Mouse (Mus musculus): ENCODE data around the gene Acadl. TPM values are rescaled to one million over a fixed set of nuclear protein-coding genes. Genes with fewer than 3 reads are reported as not detected.
A peak's percentile ranks its signal among the peaks of the same experiment; 100 is the strongest.

Gene Acadl
- polyA plus RNA-seq, 1 experiment from 2014 or later: 40.7 TPM

GRCm38 (mm10) chr1:66814756-66815155 lies 48.3 kb downstream of the Acadl start:
- WGBS: 38% methylated on average over 8 of the region's 8 CpGs
- Histone ChIP-seq H3K9me3 (ENCODE audit: control insufficient read depth, low read length) (no peaks in the 10 kb centered on the region), H3K4me3 (ENCODE audit: low read depth, low read length) (no peak overlapping the region), H3K9ac (replicated peaks; ENCODE audit: low read depth, low read length) (no peak overlapping the region), H3K4me2 (ENCODE audit: low read depth, low read length) (peak overlapping the region; percentile 31), H3K4me1 (ENCODE audit: control insufficient read depth, insufficient read depth, low read length) (peaks cover 12% of the 10 kb centered on the region), H3K27ac (ENCODE audit: low read depth, low read length) (no peak overlapping the region), H3K36me3 (ENCODE audit: control insufficient read depth, insufficient read depth, low read length) (no peaks in the 10 kb centered on the region), H3K27me3 (ENCODE audit: control insufficient read depth, insufficient read depth, low read length) (no peaks in the 10 kb centered on the region)
- ATAC-seq (ENCODE audit: low read depth): no peak

GRCm38 (mm10) chr1:66813191-66813590 lies 49.9 kb downstream of the Acadl start:
- 86% methylated on average over 1 of the region's 1 CpGs for WGBS
- ATAC-seq (ENCODE audit: low read depth): no peak
- no peaks in the 10 kb centered on the region for H3K36me3 ChIP-seq (ENCODE audit: control insufficient read depth, insufficient read depth, low read length)
- H3K4me3 ChIP-seq (ENCODE audit: low read depth, low read length): no peak overlapping the region
- H3K27me3 ChIP-seq (ENCODE audit: control insufficient read depth, insufficient read depth, low read length): no peaks in the 10 kb centered on the region
- H3K4me2 ChIP-seq (ENCODE audit: low read depth, low read length): no peak overlapping the region
- H3K4me1 ChIP-seq (ENCODE audit: control insufficient read depth, insufficient read depth, low read length): peaks cover 12% of the 10 kb centered on the region
- no peaks in the 10 kb centered on the region for H3K9me3 ChIP-seq (ENCODE audit: control insufficient read depth, low read length)
- H3K27ac ChIP-seq (ENCODE audit: low read depth, low read length): no peak overlapping the region
- H3K9ac ChIP-seq (replicated peaks; ENCODE audit: low read depth, low read length): no peak overlapping the region

GRCm38 (mm10) chr1:66806821-66807220 lies 56.3 kb downstream of the Acadl start:
- Histone ChIP-seq H3K36me3 (ENCODE audit: control insufficient read depth, insufficient read depth, low read length) (no peaks in the 10 kb centered on the region), H3K27ac (ENCODE audit: low read depth, low read length) (no peak overlapping the region), H3K4me3 (ENCODE audit: low read depth, low read length) (no peak overlapping the region), H3K9me3 (ENCODE audit: control insufficient read depth, low read length) (no peaks in the 10 kb centered on the region), H3K4me2 (ENCODE audit: low read depth, low read length) (no peak overlapping the region), H3K9ac (replicated peaks; ENCODE audit: low read depth, low read length) (no peak overlapping the region), H3K27me3 (ENCODE audit: control insufficient read depth, insufficient read depth, low read length) (no peaks in the 10 kb centered on the region), H3K4me1 (ENCODE audit: control insufficient read depth, insufficient read depth, low read length) (no peaks in the 10 kb centered on the region)
- ATAC-seq (ENCODE audit: low read depth): no peak
- 82% methylated on average over 1 of the region's 1 CpGs for WGBS

- no peak overlapping the region for H3K9ac ChIP-seq (replicated peaks; ENCODE audit: low read depth, low read length)
- ATAC-seq (ENCODE audit: low read depth): no peak
- no peaks in the 10 kb centered on the region for H3K4me1 ChIP-seq (ENCODE audit: control insufficient read depth, insufficient read depth, low read length)
- no peaks in the 10 kb centered on the region for H3K9me3 ChIP-seq (ENCODE audit: control insufficient read depth, low read length)
- no peak overlapping the region for H3K4me3 ChIP-seq (ENCODE audit: low read depth, low read length)
- H3K4me2 ChIP-seq (ENCODE audit: low read depth, low read length): no peak overlapping the region
- H3K27me3 ChIP-seq (ENCODE audit: control insufficient read depth, insufficient read depth, low read length): no peaks in the 10 kb centered on the region
- H3K27ac ChIP-seq (ENCODE audit: low read depth, low read length): no peak overlapping the region
- peaks cover 5% of the 10 kb centered on the region; the same call in 1 of the 2 replicates for H3K36me3 ChIP-seq (ENCODE audit: control insufficient read depth, insufficient read depth, low read length)
- WGBS: 90% methylated on average over 1 of the region's 1 CpGs
Measured at GRCm38 (mm10) chr1:66805408-66805807, 57.7 kb downstream of the Acadl start.

GRCm38 (mm10) chr1:66804710-66805109 lies 58.4 kb downstream of the Acadl start:
- Histone ChIP-seq H3K4me3 (ENCODE audit: low read depth, low read length) (no peak overlapping the region), H3K27ac (ENCODE audit: low read depth, low read length) (no peak overlapping the region), H3K4me1 (ENCODE audit: control insufficient read depth, insufficient read depth, low read length) (no peaks in the 10 kb centered on the region), H3K9me3 (ENCODE audit: control insufficient read depth, low read length) (no peaks in the 10 kb centered on the region), H3K9ac (replicated peaks; ENCODE audit: low read depth, low read length) (no peak overlapping the region), H3K27me3 (ENCODE audit: control insufficient read depth, insufficient read depth, low read length) (no peaks in the 10 kb centered on the region), H3K4me2 (ENCODE audit: low read depth, low read length) (no peak overlapping the region), H3K36me3 (ENCODE audit: control insufficient read depth, insufficient read depth, low read length) (peaks cover 5% of the 10 kb centered on the region; the same call in 1 of the 2 replicates)
- no peak for ATAC-seq (ENCODE audit: low read depth)
- WGBS: 73% methylated on average over 5 of the region's 5 CpGs

GRCm38 (mm10) chr1:66797962-66798361 lies 65.1 kb downstream of the Acadl start:
- 83% methylated on average over 2 of the region's 2 CpGs for WGBS
- no peak overlapping the region for H3K4me3 ChIP-seq (ENCODE audit: low read depth, low read length)

GRCm38 (mm10) chr1:66792838-66793466 lies 70.1 kb downstream of the Acadl start:
- Histone ChIP-seq H3K36me3 (ENCODE audit: control insufficient read depth, insufficient read depth, low read length) (peaks cover 3% of the 10 kb centered on the region; the same call in 1 of the 2 replicates), H3K4me3 (ENCODE audit: low read depth, low read length) (no peak overlapping the region), H3K9me3 (ENCODE audit: control insufficient read depth, low read length) (no peaks in the 10 kb centered on the region), H3K9ac (replicated peaks; ENCODE audit: low read depth, low read length) (no peak overlapping the region), H3K27me3 (ENCODE audit: control insufficient read depth, insufficient read depth, low read length) (no peaks in the 10 kb centered on the region), H3K27ac (ENCODE audit: low read depth, low read length) (no peak overlapping the region), H3K4me1 (ENCODE audit: control insufficient read depth, insufficient read depth, low read length) (no peaks in the 10 kb centered on the region), H3K4me2 (ENCODE audit: low read depth, low read length) (no peak overlapping the region)
- ATAC-seq (ENCODE audit: low read depth): no peak
- WGBS: 96% methylated on average over 2 of the region's 2 CpGs

More at GRCm38 (mm10) chr1:66797962-66798361, 65.1 kb downstream of the Acadl start:
- Histone ChIP-seq H3K27me3 (ENCODE audit: control insufficient read depth, insufficient read depth, low read length) (no peaks in the 10 kb centered on the region), H3K9me3 (ENCODE audit: control insufficient read depth, low read length) (no peaks in the 10 kb centered on the region), H3K4me2 (ENCODE audit: low read depth, low read length) (no peak overlapping the region), H3K4me1 (ENCODE audit: control insufficient read depth, insufficient read depth, low read length) (no peaks in the 10 kb centered on the region), H3K27ac (ENCODE audit: low read depth, low read length) (no peak overlapping the region), H3K36me3 (ENCODE audit: control insufficient read depth, insufficient read depth, low read length) (peaks cover 8% of the 10 kb centered on the region), H3K9ac (replicated peaks; ENCODE audit: low read depth, low read length) (no peak overlapping the region)
- ATAC-seq (ENCODE audit: low read depth): no peak

- Histone ChIP-seq H3K27ac (ENCODE audit: low read depth, low read length) (no peak overlapping the region), H3K9ac (replicated peaks; ENCODE audit: low read depth, low read length) (no peak overlapping the region), H3K4me3 (ENCODE audit: low read depth, low read length) (no peak overlapping the region), H3K4me2 (ENCODE audit: low read depth, low read length) (no peak overlapping the region), H3K9me3 (ENCODE audit: control insufficient read depth, low read length) (no peaks in the 10 kb centered on the region), H3K36me3 (ENCODE audit: control insufficient read depth, insufficient read depth, low read length) (no peaks in the 10 kb centered on the region), H3K27me3 (ENCODE audit: control insufficient read depth, insufficient read depth, low read length) (no peaks in the 10 kb centered on the region), H3K4me1 (ENCODE audit: control insufficient read depth, insufficient read depth, low read length) (no peaks in the 10 kb centered on the region)
- 79% methylated on average over 2 of the region's 2 CpGs for WGBS
- ATAC-seq (ENCODE audit: low read depth): no peak
Measured at GRCm38 (mm10) chr1:66782296-66782695, 80.8 kb downstream of the Acadl start.

- no peak overlapping the region for H3K27ac ChIP-seq (ENCODE audit: low read depth, low read length)
- H3K4me3 ChIP-seq (ENCODE audit: low read depth, low read length): no peak overlapping the region
- no peaks in the 10 kb centered on the region for H3K36me3 ChIP-seq (ENCODE audit: control insufficient read depth, insufficient read depth, low read length)
- ATAC-seq (ENCODE audit: low read depth): no peak
- H3K4me1 ChIP-seq (ENCODE audit: control insufficient read depth, insufficient read depth, low read length): no peaks in the 10 kb centered on the region
- no peak overlapping the region for H3K9ac ChIP-seq (replicated peaks; ENCODE audit: low read depth, low read length)
- no peaks in the 10 kb centered on the region for H3K27me3 ChIP-seq (ENCODE audit: control insufficient read depth, insufficient read depth, low read length)
- no peak overlapping the region for H3K4me2 ChIP-seq (ENCODE audit: low read depth, low read length)
- 94% methylated on average over 4 of the region's 4 CpGs for WGBS
- H3K9me3 ChIP-seq (ENCODE audit: control insufficient read depth, low read length): no peaks in the 10 kb centered on the region
Measured at GRCm38 (mm10) chr1:66781027-66781426, 82.0 kb downstream of the Acadl start.
